Mouse (Mus musculus) kidney, postnatal 14 days (tissue): ENCODE data around the gene Sh2d1b2.

Experiments
- DNase-seq: peaks from one replicate; pipeline ENCODE4 v3.0.0; 2022; ENCODE audit warnings: mixed read lengths

The Sh2d1b2 gene

DNA sequence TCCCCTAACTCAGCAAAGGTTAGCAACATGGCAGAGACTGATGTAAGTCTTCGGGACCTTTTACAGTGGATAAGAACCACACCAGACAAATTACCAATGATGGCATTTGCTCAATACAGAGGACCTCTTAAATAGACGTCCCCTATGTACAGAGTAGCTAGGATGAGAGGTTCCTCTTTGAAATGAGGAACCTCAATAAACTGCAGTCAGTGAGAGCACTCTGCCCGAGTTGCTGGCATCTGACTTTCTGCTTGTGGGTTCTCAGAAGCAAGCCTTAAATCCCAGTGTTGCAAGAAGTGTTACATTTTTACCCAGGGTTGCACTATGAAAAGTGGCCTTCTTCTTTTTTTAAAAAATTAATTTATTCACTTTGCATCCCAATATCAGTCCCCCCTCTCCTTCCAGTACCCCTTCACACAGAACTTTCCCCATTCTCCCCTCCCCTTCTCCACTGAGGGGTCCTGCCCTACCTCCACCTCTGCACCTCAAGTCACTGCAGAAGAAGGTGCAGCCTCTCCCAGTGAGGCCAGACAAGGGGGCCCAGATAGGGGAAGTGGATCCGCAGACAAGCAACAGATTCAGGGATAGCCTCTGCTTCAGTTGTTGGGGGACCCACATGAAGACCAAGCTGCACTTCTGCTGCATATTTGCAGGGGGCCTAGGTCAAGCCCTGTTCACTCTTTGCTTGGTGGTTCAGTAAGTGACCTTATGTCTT lies 50.0 kb downstream of the Sh2d1b2 start:
- no peak for DNase-seq

DNA sequence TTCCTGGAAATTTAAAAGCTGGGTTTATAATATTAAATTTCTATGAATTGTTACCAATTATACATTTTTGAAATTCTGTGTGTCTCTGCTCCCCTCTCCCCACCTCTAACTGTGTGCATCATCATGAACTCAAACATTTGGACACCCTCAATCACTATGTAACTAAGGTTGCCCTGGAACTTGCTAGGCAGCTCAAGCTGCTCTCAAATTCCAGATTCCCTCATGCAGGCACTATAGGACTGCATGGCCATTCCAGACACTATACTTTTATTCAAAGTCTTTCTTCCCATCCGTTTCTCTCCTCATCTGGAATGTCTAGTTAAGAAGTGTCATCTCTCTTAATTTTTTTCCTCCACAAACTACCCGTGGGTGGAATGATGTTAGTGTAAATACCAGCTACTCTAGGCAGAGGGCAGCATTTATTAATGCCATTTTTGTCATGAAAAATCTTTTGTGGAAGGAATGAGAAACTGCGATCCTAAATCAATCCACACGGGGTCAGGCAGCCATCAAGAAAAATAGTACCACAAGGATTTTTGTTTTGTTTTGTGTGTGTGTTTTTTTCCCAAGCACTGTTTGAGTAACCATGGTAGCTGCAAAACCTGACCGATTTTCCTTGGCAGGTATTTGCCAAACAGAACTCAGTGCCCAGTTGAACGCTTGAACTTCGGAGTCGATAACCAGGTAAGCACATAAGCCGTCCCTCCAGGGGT lies 59.8 kb downstream of the Sh2d1b2 start:
- DNase-seq: peak; percentile 73

DNA sequence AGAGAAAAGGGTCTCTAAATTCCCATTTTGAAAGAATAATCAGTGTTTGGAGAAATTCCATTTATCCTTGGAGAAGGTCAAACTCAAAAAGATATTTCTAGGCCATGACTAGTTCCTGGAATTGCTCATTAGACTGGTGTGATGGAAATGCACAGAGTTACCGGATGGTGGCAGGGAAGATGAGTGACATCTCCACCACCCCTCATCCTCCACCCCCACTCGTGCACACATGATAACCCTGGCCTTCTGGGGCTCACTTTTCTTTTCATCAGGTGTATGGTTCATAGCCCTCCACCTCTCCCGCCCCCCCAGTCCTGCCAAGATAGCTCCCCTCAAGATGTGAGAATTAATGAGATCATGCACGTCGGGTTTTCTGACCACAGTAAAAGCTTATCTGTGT lies 60.7 kb downstream of the Sh2d1b2 start:
- no peak for DNase-seq

DNA sequence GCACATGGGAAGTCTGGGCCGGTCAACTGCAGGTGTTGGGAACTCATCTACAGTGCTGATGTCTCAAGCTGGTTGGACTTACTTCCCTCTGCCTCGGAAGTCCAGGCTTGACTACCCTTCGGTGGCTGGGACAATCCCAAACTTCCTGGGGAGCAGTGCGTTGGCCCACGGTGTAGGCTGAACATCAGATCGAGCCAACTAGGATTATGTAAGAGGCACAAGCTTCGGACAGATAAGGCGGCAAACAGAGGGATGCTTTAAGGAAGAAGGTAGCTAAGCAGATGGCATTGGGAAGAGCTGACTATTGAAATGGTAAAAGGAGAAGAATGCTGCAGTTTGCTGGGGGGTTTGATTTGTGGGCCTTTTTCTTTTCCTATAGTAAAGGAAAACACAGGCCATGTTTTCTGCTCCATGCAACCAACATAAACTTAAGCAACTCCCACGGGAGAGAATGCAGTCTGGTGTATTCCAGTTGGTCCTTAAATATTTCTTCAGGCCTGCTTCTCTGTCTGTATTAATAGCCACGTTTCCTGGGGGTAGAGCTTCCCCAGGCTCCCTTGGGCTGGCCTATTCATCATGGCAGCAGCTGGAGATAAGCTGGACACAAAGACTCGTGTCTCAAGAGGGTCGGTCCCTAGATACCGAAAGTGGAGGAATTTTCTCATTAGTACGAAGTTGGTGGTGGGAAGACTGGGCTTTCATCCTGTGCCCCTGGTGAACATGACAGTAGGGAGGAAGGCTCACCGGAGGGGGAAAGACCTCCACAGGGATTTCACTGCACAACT lies 62.4 kb downstream of the Sh2d1b2 start:
- DNase-seq: no peak

- no peak for DNase-seq
Observed at GRCm38 (mm10) chr1:170299496-170299895, 66.9 kb downstream of the Sh2d1b2 start.

DNA sequence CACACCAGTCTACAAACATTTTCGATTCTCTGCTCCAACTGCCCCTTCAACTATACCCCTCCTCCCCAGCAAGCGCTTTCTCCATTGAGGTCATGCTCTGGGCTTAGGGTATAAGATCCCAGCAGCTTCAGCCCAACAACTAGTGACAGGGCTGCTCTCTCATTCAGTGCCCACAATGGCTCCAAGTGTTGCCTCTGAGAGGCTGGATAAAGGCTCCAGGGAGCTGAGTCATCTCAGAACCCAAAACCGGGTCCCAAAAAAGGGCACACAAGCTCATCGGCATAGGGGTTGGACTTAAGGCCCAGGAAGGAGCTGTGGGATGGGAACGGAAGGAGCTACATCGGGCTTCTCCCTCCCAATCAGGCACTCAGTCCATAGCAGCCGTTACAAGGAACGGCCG lies 69.1 kb downstream of the Sh2d1b2 start:
- DNase-seq: no peak

DNA sequence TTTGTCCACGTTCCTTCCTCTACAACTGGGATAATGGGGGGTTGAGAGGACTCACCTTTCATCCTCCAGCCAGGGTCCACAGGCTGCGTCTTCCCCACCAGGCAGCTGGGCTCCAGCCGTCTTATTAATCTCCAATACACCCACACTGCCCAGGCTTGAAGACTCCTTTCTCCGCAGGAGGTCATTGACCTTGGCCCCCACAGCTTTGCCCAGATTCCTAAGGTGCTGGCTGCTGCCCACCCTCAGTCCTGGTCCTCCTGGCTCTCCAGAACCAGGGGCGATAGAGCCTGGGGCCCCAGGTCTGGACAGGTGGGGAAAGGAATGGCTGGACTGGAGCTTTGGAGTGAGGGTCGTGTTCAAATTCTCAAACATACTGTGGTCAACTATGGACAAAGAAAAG lies 69.9 kb downstream of the Sh2d1b2 start:
- no peak for DNase-seq

GRCm38 (mm10) chr1:170303103-170303502 lies 70.6 kb downstream of the Sh2d1b2 start:
- DNase-seq: no peak
